Mouse (Mus musculus): ENCODE results near the gene Sgms2.

GRCm38 (mm10) chr3:131485388-131485787, 5.8 kb downstream of the Sgms2 start:
- no peak for TF ChIP-seq POLR2A (IDR thresholded peaks at IDR 0.05; ENCODE audit: insufficient read length, low read depth)
- TF ChIP-seq TCF12 (IDR thresholded peaks at IDR 0.05; ENCODE audit: insufficient read depth, poor library complexity, severe bottlenecking): no peak
- TF ChIP-seq USF1 (IDR thresholded peaks at IDR 0.05; ENCODE audit: low read depth): no peak
- no peak for TF ChIP-seq POLR2AphosphoS2 (IDR thresholded peaks at IDR 0.05; ENCODE audit: insufficient read length, low read depth)
- TF ChIP-seq MYOD1 (IDR thresholded peaks at IDR 0.05; ENCODE audit: control insufficient read depth in 1 of 3, insufficient read length in 2 of 3, low read depth in 2 of 3): no peak
- TF ChIP-seq MYOG (IDR thresholded peaks at IDR 0.05; ENCODE audit: control insufficient read depth in 1 of 3, insufficient read depth in 1 of 3, insufficient read length in 2 of 3, low read depth in 2 of 3): no peak
- no peak for TF ChIP-seq REST (IDR thresholded peaks at IDR 0.05; ENCODE audit: insufficient read depth, insufficient read length)
- TF ChIP-seq CEBPB (IDR thresholded peaks at IDR 0.05; ENCODE audit: insufficient read depth, poor library complexity, severe bottlenecking): no peak
- TF ChIP-seq E2F4 (IDR thresholded peaks at IDR 0.05; ENCODE audit: insufficient read depth): no peak
- no peak for TF ChIP-seq TCF3 (IDR thresholded peaks at IDR 0.05; ENCODE audit: insufficient read length, low read depth)
- TF ChIP-seq MAX (IDR thresholded peaks at IDR 0.05; ENCODE audit: low read depth): no peak
